Mouse (Mus musculus) heart, embryonic 11.5 days (tissue): ENCODE measurements around the gene Tada2a. TPM values are rescaled to one million over a fixed set of nuclear protein-coding genes. Genes with fewer than 3 reads are reported as not detected.

ENCODE experiments used
- ATAC-seq: fragments of 200-750 bp; cut with Nextera tagmentation; replicated peaks from 2 replicates; pipeline ENCODE4 v1.8.0; 2017; ENCODE audit warnings: moderate library complexity; ENCODE audit not compliant: insufficient number of reproducible peaks, low FRiP score, low TSS enrichment
- H3K27ac ChIP-seq: fragments of 300-500 bp; sonication (generic); 2 replicates; pipeline ENCODE4 v1.5.1; 2014; ENCODE audit warnings: mild to moderate bottlenecking, low read depth, low read length
- H3K27me3 ChIP-seq: fragments of 300-500 bp; sonication (generic); 2 replicates; pipeline ENCODE4 v1.6.1; 2014; ENCODE audit warnings: mild to moderate bottlenecking, low read length, mixed read lengths; ENCODE audit not compliant: control insufficient read depth, insufficient read depth
- H3K36me3 ChIP-seq: fragments of 300-500 bp; sonication (generic); 2 replicates; pipeline ENCODE4 v1.6.1; 2014; ENCODE audit warnings: mild to moderate bottlenecking, low read length, moderate library complexity, mixed read lengths; ENCODE audit not compliant: control insufficient read depth, insufficient read depth
- H3K4me1 ChIP-seq: fragments of 300-500 bp; sonication (generic); 2 replicates; pipeline ENCODE4 v1.6.1; 2014; ENCODE audit warnings: low read length; ENCODE audit not compliant: control insufficient read depth, insufficient read depth
- H3K4me2 ChIP-seq: fragments of 300-500 bp; sonication (generic); 2 replicates; pipeline ENCODE4 v1.6.1; 2014; ENCODE audit warnings: mild to moderate bottlenecking, moderate library complexity
- H3K4me3 ChIP-seq: fragments of 300-500 bp; sonication (generic); 2 replicates; pipeline ENCODE4 v1.5.1; 2014; ENCODE audit warnings: low read depth, low read length
- H3K9ac ChIP-seq: fragments of 300-500 bp; sonication (generic); 2 replicates; pipeline ENCODE4 v1.6.1; 2014; ENCODE audit warnings: mild to moderate bottlenecking, low read depth, low read length, moderate library complexity
- H3K9me3 ChIP-seq: fragments of 300-500 bp; sonication (generic); replicated peaks from 2 replicates; pipeline ENCODE4 v1.6.1; 2016; ENCODE audit warnings: low read length; ENCODE audit not compliant: control insufficient read depth
- WGBS: fragments of 180-500 bp; shearing (Covaris S2); extraction: QIAGEN DNeasy Blood & Tissue Kit; methylation state at CpG from one replicate; pipeline ENCODE4 v1.1.7; 2014; ENCODE audit not compliant: insufficient replicate concordance; 5-methylcytosine and 5-hydroxymethylcytosine counted together
- polyA plus RNA-seq: library from polyadenylated mRNA; unstranded; fragments of >200 nt; fragmentation: Nextera tagmentation; extraction: Ambion mirVana; gene quantifications from 2 replicates; pipeline ENCODE4 v1.2.1, GENCODE M21; 2014

Tada2a gene
- polyA plus RNA-seq, 1 experiment from 2014 or later: 21.3 TPM

DNA sequence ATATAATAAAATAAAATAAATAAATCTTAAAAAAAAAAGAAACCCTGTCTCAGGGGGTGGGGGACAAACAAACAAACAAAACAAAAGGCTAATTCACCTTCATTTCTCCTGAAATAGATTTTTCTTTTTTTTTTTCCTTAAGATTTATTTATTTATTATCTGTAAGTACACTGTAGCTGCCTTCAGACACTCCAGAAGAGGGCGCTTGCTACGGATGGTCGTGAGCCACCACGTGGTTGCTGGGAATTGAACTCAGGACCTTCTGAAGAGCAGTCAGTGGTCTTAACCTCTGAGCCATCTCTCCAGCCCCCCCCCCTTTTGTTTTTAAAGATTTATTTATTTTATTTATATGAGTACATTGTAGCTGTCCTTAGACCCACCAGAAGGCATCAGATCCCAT, 1.4 kb downstream of the Tada2a start:
- H3K4me3 ChIP-seq: no peak overlapping the region
- no peak overlapping the region for H3K9ac ChIP-seq
- H3K9me3 ChIP-seq: no peaks in the 10 kb centered on the region
- peaks cover 6% of the 10 kb centered on the region; the same call in 1 of the 2 replicates for H3K4me1 ChIP-seq
- H3K36me3 ChIP-seq: peaks cover 2% of the 10 kb centered on the region; the same call in 1 of the 2 replicates
- no peak for ATAC-seq
- no peaks in the 10 kb centered on the region for H3K27me3 ChIP-seq
- 88% methylated on average over 4 of the region's 4 CpGs for WGBS
- H3K4me2 ChIP-seq: no peak overlapping the region; the same call in 1 of the 2 replicates
- no peak overlapping the region for H3K27ac ChIP-seq

DNA sequence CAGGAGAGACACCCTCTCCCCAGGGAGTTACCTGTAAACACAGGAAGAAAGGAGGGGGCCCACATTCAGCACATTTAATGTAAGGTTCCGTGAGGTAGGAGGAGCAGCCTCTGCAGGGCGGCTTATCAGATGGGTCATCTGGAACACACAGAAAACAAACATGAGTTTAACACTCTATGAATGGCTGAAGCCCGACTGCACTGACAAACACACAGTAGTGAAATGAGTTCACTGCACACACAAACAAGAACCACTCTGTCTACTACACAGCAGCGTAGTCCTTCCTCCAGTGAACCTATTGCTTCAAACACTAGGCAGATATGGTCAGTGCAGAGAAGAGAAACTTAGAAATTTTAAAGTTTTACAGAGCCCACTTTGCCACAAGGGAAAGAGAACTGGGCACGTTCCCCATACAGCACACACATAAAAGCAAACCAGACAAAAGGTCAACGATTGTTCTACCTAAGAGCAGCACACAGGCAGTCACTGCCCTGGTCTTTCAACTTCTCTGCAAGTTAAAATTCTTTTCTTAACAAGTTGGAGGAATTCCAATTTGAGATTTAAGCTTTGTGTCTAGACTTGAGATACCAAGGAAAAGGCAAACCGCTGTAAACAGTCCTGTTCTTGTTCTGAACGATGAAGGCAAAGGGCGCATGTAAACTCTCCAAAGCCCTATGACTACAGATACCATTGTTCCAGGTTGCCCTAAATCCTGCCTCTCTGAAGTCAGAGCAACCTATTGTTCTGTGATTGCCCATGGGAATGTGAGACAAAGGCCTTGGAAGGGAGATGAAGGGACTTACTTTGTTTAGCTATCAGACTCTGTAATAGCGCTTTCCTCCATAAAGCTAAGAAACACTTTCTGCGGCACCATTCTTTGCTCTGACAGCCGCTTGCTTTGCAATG, 8.1 kb downstream of the Tada2a start:
- H3K27ac ChIP-seq: no peak overlapping the region
- peaks cover 21% of the 10 kb centered on the region for H3K36me3 ChIP-seq
- ATAC-seq: no peak
- no peaks in the 10 kb centered on the region for H3K27me3 ChIP-seq
- no peak overlapping the region for H3K4me3 ChIP-seq
- H3K4me1 ChIP-seq: no peaks in the 10 kb centered on the region
- no peak overlapping the region for H3K4me2 ChIP-seq
- H3K9me3 ChIP-seq: no peaks in the 10 kb centered on the region
- no peak overlapping the region for H3K9ac ChIP-seq
- 85% methylated on average over 12 of the region's 12 CpGs for WGBS

DNA sequence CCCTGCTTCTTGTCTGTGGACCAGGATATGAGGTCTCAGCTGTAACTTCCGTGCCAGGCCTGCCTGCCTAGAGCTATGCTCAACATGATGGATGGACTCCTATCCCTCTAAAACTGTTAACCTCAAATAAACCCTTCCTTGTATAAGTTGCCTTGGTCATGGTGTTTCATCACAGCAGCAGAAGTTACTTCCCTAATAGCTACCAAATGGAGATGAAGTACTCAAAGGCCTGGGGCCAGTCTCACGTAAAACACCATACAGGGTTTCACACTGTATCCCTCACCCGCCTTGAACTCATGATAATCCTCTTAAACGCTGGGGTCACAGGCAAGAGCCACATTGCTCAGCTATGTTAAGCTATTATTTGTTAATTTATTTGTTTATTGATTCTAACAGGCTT, 12.0 kb downstream of the Tada2a start:
- Histone ChIP-seq H3K9ac (no peak overlapping the region), H3K36me3 (peaks cover 24% of the 10 kb centered on the region), H3K27ac (no peak overlapping the region), H3K9me3 (no peaks in the 10 kb centered on the region), H3K4me2 (no peak overlapping the region), H3K4me1 (no peaks in the 10 kb centered on the region), H3K4me3 (no peak overlapping the region), H3K27me3 (no peaks in the 10 kb centered on the region)
- ATAC-seq: no peak
- WGBS: 87% methylated on average over 4 of the region's 4 CpGs

- peaks cover 23% of the 10 kb centered on the region for H3K36me3 ChIP-seq
- no peak overlapping the region for H3K27ac ChIP-seq
- 61% methylated on average over 2 of the region's 2 CpGs for WGBS
- H3K9ac ChIP-seq: no peak overlapping the region
- no peaks in the 10 kb centered on the region for H3K9me3 ChIP-seq
- ATAC-seq: no peak
- H3K27me3 ChIP-seq: no peaks in the 10 kb centered on the region
- H3K4me2 ChIP-seq: no peak overlapping the region
- no peak overlapping the region for H3K4me3 ChIP-seq
- H3K4me1 ChIP-seq: no peaks in the 10 kb centered on the region
Measured at GRCm38 (mm10) chr11:84116221-84116620, 13.2 kb downstream of the Tada2a start.

- Histone ChIP-seq H3K9ac (no peak overlapping the region), H3K36me3 (peaks cover 19% of the 10 kb centered on the region), H3K4me2 (no peak overlapping the region), H3K27ac (no peak overlapping the region), H3K4me3 (no peak overlapping the region), H3K4me1 (no peaks in the 10 kb centered on the region), H3K9me3 (no peaks in the 10 kb centered on the region), H3K27me3 (no peaks in the 10 kb centered on the region)
- no peak for ATAC-seq
- 77% methylated on average over 9 of the region's 9 CpGs for WGBS
Measured at GRCm38 (mm10) chr11:84115646-84116045, 13.8 kb downstream of the Tada2a start.

DNA sequence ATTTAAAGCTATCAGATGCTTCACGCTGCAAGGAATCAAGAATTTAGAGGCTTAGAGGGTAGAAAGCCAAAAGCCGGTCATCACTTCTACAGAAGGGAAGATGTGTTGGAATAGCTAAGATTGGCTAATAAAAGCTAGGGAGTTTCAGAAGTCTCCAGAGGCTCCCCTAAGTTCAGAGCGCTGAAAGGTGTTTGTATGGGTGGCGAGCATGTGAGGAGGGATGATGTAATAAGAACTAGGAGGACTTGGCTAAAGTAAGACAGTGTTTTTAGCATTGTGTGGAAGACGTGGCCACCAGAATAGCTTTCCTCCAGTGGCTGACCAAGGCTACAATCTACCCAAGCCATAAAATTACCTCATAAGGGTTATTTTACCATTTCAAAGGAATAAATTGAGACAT, 15.8 kb downstream of the Tada2a start:
- Histone ChIP-seq H3K4me2 (no peak overlapping the region), H3K36me3 (peaks cover 13% of the 10 kb centered on the region; the same call in 1 of the 2 replicates), H3K9ac (no peak overlapping the region), H3K4me3 (no peak overlapping the region), H3K27ac (no peak overlapping the region), H3K9me3 (no peaks in the 10 kb centered on the region), H3K27me3 (no peaks in the 10 kb centered on the region), H3K4me1 (no peaks in the 10 kb centered on the region)
- no peak for ATAC-seq
- WGBS: 92% methylated on average over 5 of the region's 5 CpGs

DNA sequence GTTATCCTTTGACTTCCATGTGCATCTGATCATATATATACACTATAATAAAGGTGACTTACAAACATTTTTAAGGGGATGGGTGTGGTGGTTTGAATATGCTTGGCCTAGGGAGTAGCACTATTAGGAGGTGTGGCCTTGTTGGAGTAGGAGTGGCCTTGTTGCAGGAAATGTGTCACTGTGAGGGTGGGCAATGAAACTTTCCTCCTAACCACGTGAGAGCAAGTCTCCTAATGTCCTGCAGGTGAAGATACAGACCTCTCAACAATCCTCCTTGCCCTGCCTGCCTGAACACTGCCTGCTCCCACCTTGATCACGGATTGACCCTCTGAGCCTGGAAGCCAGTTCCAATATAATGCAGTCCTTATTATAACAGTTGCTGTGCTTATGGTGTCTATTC, 22.3 kb downstream of the Tada2a start:
- WGBS: 61% methylated on average over 2 of the region's 2 CpGs
- H3K9ac ChIP-seq: no peak overlapping the region
- H3K9me3 ChIP-seq: no peaks in the 10 kb centered on the region
- no peak overlapping the region for H3K4me3 ChIP-seq
- H3K27ac ChIP-seq: no peak overlapping the region
- no peaks in the 10 kb centered on the region for H3K27me3 ChIP-seq
- no peak overlapping the region for H3K4me2 ChIP-seq
- H3K36me3 ChIP-seq: peaks cover 24% of the 10 kb centered on the region
- no peaks in the 10 kb centered on the region for H3K4me1 ChIP-seq
- no peak for ATAC-seq

- Histone ChIP-seq H3K4me2 (no peak overlapping the region), H3K4me3 (no peak overlapping the region), H3K27ac (no peak overlapping the region), H3K9ac (no peak overlapping the region), H3K36me3 (peaks cover 29% of the 10 kb centered on the region), H3K4me1 (no peaks in the 10 kb centered on the region), H3K27me3 (no peaks in the 10 kb centered on the region), H3K9me3 (no peaks in the 10 kb centered on the region)
- no peak for ATAC-seq
- 92% methylated on average over 6 of the region's 6 CpGs for WGBS
Measured at GRCm38 (mm10) chr11:84104036-84104435, 25.4 kb downstream of the Tada2a start.

- H3K27ac ChIP-seq: no peak overlapping the region
- no peak for ATAC-seq
- H3K4me3 ChIP-seq: no peak overlapping the region
- H3K4me1 ChIP-seq: no peaks in the 10 kb centered on the region
- no peaks in the 10 kb centered on the region for H3K27me3 ChIP-seq
- H3K9me3 ChIP-seq: no peaks in the 10 kb centered on the region
- H3K9ac ChIP-seq: no peak overlapping the region
- no peak overlapping the region for H3K4me2 ChIP-seq
- H3K36me3 ChIP-seq: peaks cover 28% of the 10 kb centered on the region
Measured at GRCm38 (mm10) chr11:84101182-84101581, 28.2 kb downstream of the Tada2a start.
